Mouse (Mus musculus): ENCODE measurements around the gene Eif6. TPM values are rescaled to one million over a fixed set of nuclear protein-coding genes. Genes with fewer than 3 reads are reported as not detected.
"Not testable (repeated sequence)": the region's sequence is repeated elsewhere in the genome, so short reads cannot be mapped to it uniquely, and the experiment has no call there.

Gene Eif6
- polyA plus RNA-seq, 1 experiment from 2014 or later: 287 TPM

DNA sequence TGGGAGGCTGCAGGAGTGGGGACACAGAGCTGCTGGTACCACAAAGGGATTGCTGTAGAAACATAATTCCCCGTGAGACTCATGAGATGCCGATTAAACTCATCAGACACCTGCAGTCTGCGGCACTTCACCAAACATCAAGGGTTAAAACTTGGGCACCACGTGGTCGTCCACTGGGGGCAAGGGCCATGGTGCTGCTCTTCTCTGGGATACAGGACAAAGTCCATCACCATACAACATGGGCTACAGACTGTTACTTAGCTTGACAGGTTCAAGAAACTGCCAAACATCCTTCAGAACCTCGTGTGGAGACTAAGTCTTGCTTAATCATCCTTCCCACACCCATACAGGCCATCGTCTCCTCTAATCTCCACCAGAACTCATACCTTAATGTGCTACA, 33.4 kb upstream of the Eif6 start:
- Histone ChIP-seq H3K4me2 (ENCODE audit: low read depth, low read length) (no peak overlapping the region), H3K36me3 (ENCODE audit: control insufficient read depth, insufficient read depth, low read length) (no peaks in the 10 kb centered on the region), H3K4me1 (ENCODE audit: control insufficient read depth, insufficient read depth, low read length) (peaks cover 7% of the 10 kb centered on the region), H3K27me3 (replicated peaks; ENCODE audit: control insufficient read depth, insufficient read depth, low read length) (no peaks in the 10 kb centered on the region), H3K4me3 (ENCODE audit: low read length) (no peak overlapping the region), H3K9me3 (ENCODE audit: control insufficient read depth, low read length) (no peaks in the 10 kb centered on the region), H3K27ac (ENCODE audit: low read length) (no peak overlapping the region), H3K9ac (ENCODE audit: low read depth, low read length) (no peak overlapping the region)
- 78% methylated on average over 7 of the region's 7 CpGs for WGBS
- no peak for ATAC-seq

DNA sequence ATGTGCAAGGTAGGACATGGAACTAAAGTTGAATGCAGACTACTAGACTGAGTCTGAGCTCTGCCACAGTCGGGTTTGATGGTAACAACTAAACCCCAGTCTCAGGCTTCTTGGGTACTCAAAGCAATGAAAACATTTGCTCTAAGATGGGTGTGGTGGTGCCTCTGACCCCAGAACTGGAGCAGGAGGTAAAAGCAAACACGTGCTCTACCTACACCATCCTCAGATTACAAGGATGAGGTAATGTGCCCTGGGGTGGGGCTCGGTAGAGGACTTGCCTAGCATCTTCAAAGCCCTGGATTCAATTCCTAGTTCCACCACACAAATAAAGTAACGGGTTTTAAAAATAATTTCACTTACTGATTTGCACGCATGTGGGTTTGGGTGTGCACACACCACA, 25.8 kb upstream of the Eif6 start:
- H3K4me2 ChIP-seq (ENCODE audit: low read depth, low read length): no peak overlapping the region
- no peaks in the 10 kb centered on the region for H3K9me3 ChIP-seq (ENCODE audit: control insufficient read depth, low read length)
- no peak overlapping the region for H3K4me3 ChIP-seq (ENCODE audit: low read length)
- no peak overlapping the region for H3K9ac ChIP-seq (ENCODE audit: low read depth, low read length)
- no peaks in the 10 kb centered on the region for H3K4me1 ChIP-seq (ENCODE audit: control insufficient read depth, insufficient read depth, low read length)
- no peaks in the 10 kb centered on the region for H3K27me3 ChIP-seq (replicated peaks; ENCODE audit: control insufficient read depth, insufficient read depth, low read length)
- 0 out of 2 replicates have a peak, but pooled peaks cover 3% of the 10 kb centered on the region for H3K36me3 ChIP-seq (ENCODE audit: control insufficient read depth, insufficient read depth, low read length)
- ATAC-seq: no peak
- 74% methylated on average over 5 of the region's 5 CpGs for WGBS
- no peak overlapping the region for H3K27ac ChIP-seq (ENCODE audit: low read length)

DNA sequence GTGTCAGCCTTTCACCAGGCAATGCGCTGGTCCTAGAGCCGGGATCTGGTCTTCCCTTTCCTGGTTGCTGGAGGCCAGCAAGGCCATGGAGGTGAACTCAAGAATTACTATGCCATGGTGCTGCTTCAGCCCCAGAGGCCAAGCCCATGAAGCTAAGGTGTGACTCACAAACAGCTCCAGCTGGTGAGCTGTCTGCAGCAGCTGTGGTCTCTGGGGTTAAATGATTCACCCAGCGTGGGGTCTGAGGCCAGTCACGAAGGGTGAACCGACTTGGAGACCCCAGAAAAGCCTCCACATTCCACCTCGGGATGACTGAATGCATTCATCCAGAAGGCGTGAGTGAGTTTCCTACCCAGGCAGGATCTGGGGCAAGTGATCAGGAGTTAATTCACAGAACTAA, 23.4 kb upstream of the Eif6 start:
- Histone ChIP-seq H3K4me3 (ENCODE audit: low read length) (no peak overlapping the region), H3K27me3 (replicated peaks; ENCODE audit: control insufficient read depth, insufficient read depth, low read length) (no peaks in the 10 kb centered on the region), H3K36me3 (ENCODE audit: control insufficient read depth, insufficient read depth, low read length) (0 out of 2 replicates have a peak, but pooled peaks cover 3% of the 10 kb centered on the region), H3K9ac (ENCODE audit: low read depth, low read length) (no peak overlapping the region), H3K9me3 (ENCODE audit: control insufficient read depth, low read length) (no peaks in the 10 kb centered on the region), H3K4me1 (ENCODE audit: control insufficient read depth, insufficient read depth, low read length) (no peaks in the 10 kb centered on the region), H3K27ac (ENCODE audit: low read length) (no peak overlapping the region), H3K4me2 (ENCODE audit: low read depth, low read length) (no peak overlapping the region)
- no peak for ATAC-seq
- 91% methylated on average over 7 of the region's 7 CpGs for WGBS

DNA sequence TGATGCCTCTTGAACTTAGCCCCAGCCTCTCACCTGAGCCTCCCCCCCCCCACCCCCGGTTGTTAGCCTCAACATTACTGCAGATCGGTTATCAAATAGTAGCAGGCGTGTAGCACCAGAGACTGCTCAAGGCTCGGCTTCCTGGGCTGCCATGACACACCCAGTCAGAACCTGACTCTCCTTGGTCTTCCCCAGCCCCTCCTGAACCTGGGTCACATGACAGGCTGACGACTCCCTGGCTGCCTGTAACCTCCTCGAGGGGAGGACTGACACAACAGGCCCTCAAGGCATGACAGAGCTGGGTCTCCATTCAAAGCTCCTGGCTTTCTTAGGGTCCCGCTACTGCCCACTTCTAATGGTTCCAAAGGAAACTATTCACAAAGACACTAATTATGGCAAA, 22.7 kb upstream of the Eif6 start:
- Histone ChIP-seq H3K27me3 (replicated peaks; ENCODE audit: control insufficient read depth, insufficient read depth, low read length) (no peaks in the 10 kb centered on the region), H3K9ac (ENCODE audit: low read depth, low read length) (no peak overlapping the region), H3K4me1 (ENCODE audit: control insufficient read depth, insufficient read depth, low read length) (no peaks in the 10 kb centered on the region), H3K4me3 (ENCODE audit: low read length) (no peak overlapping the region), H3K36me3 (ENCODE audit: control insufficient read depth, insufficient read depth, low read length) (0 out of 2 replicates have a peak, but pooled peaks cover 6% of the 10 kb centered on the region), H3K4me2 (ENCODE audit: low read depth, low read length) (no peak overlapping the region), H3K27ac (ENCODE audit: low read length) (no peak overlapping the region), H3K9me3 (ENCODE audit: control insufficient read depth, low read length) (no peaks in the 10 kb centered on the region)
- ATAC-seq: peak; percentile 45; the same call in 1 of the 2 replicates
- WGBS: 61% methylated on average over 7 of the region's 7 CpGs

DNA sequence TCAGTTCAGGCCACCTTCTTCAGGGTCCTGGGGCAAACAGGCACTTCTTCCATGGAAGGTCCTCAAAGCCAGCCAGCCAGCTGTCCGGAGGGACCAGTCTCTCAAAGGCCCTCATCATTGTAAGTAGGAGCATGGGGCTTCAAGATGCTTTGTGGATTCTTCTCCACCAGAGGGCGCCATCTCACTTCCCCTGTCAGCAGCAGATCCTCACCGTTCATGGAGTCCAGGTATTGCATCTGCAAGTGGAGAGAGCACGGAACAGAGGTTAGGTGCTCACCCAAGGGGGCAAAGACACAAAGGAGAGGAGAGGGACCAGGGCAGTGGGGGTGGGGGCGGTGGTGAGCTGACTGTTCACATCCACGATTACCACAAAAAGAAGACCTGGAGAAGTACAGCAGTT, 21.6 kb upstream of the Eif6 start:
- Histone ChIP-seq H3K4me2 (ENCODE audit: low read depth, low read length) (no peak overlapping the region), H3K36me3 (ENCODE audit: control insufficient read depth, insufficient read depth, low read length) (0 out of 2 replicates have a peak, but pooled peaks cover 6% of the 10 kb centered on the region), H3K9ac (ENCODE audit: low read depth, low read length) (no peak overlapping the region), H3K27ac (ENCODE audit: low read length) (no peak overlapping the region), H3K9me3 (ENCODE audit: control insufficient read depth, low read length) (no peaks in the 10 kb centered on the region), H3K27me3 (replicated peaks; ENCODE audit: control insufficient read depth, insufficient read depth, low read length) (no peaks in the 10 kb centered on the region), H3K4me1 (ENCODE audit: control insufficient read depth, insufficient read depth, low read length) (no peaks in the 10 kb centered on the region), H3K4me3 (ENCODE audit: low read length) (no peak overlapping the region)
- peak; percentile 34 for ATAC-seq
- 27% methylated on average over 6 of the region's 6 CpGs for WGBS

DNA sequence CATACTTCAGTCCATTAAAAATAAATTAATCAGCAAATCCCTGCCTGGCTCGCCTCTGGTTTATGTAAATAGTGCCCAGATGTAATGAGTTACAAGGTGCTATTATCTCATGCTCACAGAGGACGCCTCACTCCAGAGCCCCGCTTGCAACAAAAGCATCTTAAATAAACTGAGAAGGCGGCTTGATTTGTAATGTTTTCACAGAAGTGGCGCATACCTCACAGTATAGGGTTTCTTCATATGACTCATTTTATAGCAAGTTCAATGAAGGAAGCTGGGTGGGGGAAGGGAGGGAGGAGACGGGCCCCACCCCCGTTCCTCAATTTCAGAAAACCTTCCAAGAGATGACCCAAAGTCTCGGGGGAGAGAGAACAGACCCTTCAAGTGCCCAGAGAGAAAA, 20.2 kb upstream of the Eif6 start:
- no peak for ATAC-seq
- no peak overlapping the region for H3K4me2 ChIP-seq (ENCODE audit: low read depth, low read length)
- 68% methylated on average over 8 of the region's 8 CpGs for WGBS
- H3K4me1 ChIP-seq (ENCODE audit: control insufficient read depth, insufficient read depth, low read length): no peaks in the 10 kb centered on the region
- 0 out of 2 replicates have a peak, but pooled peaks cover 6% of the 10 kb centered on the region for H3K36me3 ChIP-seq (ENCODE audit: control insufficient read depth, insufficient read depth, low read length)
- H3K27ac ChIP-seq (ENCODE audit: low read length): no peak overlapping the region
- no peak overlapping the region for H3K4me3 ChIP-seq (ENCODE audit: low read length)
- H3K9me3 ChIP-seq (ENCODE audit: control insufficient read depth, low read length): no peaks in the 10 kb centered on the region
- H3K27me3 ChIP-seq (replicated peaks; ENCODE audit: control insufficient read depth, insufficient read depth, low read length): no peaks in the 10 kb centered on the region
- H3K9ac ChIP-seq (ENCODE audit: low read depth, low read length): no peak overlapping the region

DNA sequence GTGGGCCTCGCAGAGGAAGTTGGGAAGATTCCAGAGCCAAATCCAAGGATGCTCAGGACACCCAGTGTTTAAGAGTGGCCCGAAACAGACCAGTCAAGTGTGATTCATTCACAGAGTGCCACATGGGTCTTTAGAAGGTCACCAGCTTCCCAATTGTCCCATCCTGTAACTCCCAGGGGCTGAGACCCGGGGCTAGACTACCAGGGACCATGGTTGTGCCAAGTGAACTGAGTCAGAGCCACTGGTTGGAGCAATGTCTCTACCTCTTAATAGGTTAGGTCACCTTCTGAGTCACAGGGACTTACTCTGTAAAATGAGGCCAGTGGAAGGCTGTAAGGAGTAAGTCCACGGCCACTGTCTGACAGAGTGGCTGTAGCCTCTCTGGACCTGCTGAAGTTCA, 12.2 kb upstream of the Eif6 start:
- no peak overlapping the region for H3K4me3 ChIP-seq (ENCODE audit: low read length)
- 77% methylated on average over 4 of the region's 4 CpGs for WGBS
- no peak overlapping the region for H3K4me2 ChIP-seq (ENCODE audit: low read depth, low read length)
- no peak for ATAC-seq
- peaks cover 5% of the 10 kb centered on the region; the same call in 1 of the 2 replicates for H3K4me1 ChIP-seq (ENCODE audit: control insufficient read depth, insufficient read depth, low read length)
- no peaks in the 10 kb centered on the region for H3K36me3 ChIP-seq (ENCODE audit: control insufficient read depth, insufficient read depth, low read length)
- H3K9ac ChIP-seq (ENCODE audit: low read depth, low read length): no peak overlapping the region
- H3K27ac ChIP-seq (ENCODE audit: low read length): no peak overlapping the region
- H3K9me3 ChIP-seq (ENCODE audit: control insufficient read depth, low read length): no peaks in the 10 kb centered on the region
- no peaks in the 10 kb centered on the region for H3K27me3 ChIP-seq (replicated peaks; ENCODE audit: control insufficient read depth, insufficient read depth, low read length)

DNA sequence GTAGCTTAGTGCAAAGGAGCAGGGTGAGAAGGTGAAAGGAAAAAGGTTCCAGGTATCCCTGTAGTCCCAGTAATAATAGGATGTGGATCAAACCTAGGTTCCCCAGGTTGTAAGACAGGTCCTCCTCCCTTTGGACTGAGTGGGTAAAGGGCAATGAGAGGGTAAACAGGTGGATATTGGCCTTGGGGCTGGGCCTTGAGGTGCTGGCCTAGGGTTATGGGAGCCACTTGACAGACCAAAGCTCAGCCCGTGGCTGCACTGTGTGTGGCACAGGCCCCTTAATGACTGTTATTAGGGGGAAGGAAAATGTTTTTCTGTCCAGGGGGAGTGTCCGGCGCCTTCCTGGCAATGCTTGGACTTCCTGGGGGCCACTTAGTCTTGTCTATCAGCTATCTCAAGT, 11.2 kb upstream of the Eif6 start:
- H3K9me3 ChIP-seq (ENCODE audit: control insufficient read depth, low read length): no peaks in the 10 kb centered on the region
- H3K4me3 ChIP-seq (ENCODE audit: low read length): no peak overlapping the region
- no peak overlapping the region for H3K27ac ChIP-seq (ENCODE audit: low read length)
- no peaks in the 10 kb centered on the region for H3K27me3 ChIP-seq (replicated peaks; ENCODE audit: control insufficient read depth, insufficient read depth, low read length)
- no peak overlapping the region for H3K9ac ChIP-seq (ENCODE audit: low read depth, low read length)
- H3K4me2 ChIP-seq (ENCODE audit: low read depth, low read length): no peak overlapping the region
- H3K36me3 ChIP-seq (ENCODE audit: control insufficient read depth, insufficient read depth, low read length): no peaks in the 10 kb centered on the region
- peaks cover 5% of the 10 kb centered on the region; the same call in 1 of the 2 replicates for H3K4me1 ChIP-seq (ENCODE audit: control insufficient read depth, insufficient read depth, low read length)
- ATAC-seq: peak; percentile 77
- 61% methylated on average over 3 of the region's 3 CpGs for WGBS

DNA sequence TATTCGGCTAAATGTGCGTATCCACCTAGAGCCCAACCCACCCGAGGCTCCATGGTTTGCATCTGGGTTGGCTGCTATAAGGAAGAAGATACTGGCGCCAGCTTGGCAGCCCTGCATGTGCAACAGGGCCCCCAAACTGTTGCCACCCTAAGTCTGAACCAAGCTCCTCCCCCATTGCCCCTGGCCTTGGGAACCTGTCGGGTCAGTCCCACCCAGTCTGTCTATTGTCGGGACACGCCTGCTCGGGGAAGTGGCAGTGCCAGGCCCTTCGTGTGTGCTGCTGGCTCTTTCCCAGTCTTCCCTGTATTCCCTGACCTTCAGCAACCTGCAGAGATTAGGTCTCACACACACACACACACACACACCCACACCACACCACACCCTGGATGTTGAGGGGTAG, 8.0 kb upstream of the Eif6 start, which contains the start of gene Fam83c:
Gene Fam83c (minus strand): TSS at position 123 of the 400 bp plus-strand sequence.
- 53% methylated on average over 9 of the region's 9 CpGs for WGBS
- ATAC-seq: no peak; the same call in 1 of the 2 replicates
- Histone ChIP-seq H3K4me2 (ENCODE audit: low read depth, low read length) (no peak within 1 kb of the TSS), H3K27ac (ENCODE audit: low read length) (no peak within 1 kb of the TSS), H3K4me1 (ENCODE audit: control insufficient read depth, insufficient read depth, low read length) (peaks cover 5% of the 10 kb centered on the region; the same call in 1 of the 2 replicates), H3K36me3 (ENCODE audit: control insufficient read depth, insufficient read depth, low read length) (no peaks in the 10 kb centered on the region), H3K9ac (ENCODE audit: low read depth, low read length) (no peak within 1 kb of the TSS), H3K4me3 (ENCODE audit: low read length) (no peak within 1 kb of the TSS), H3K9me3 (ENCODE audit: control insufficient read depth, low read length) (no peaks in the 10 kb centered on the region), H3K27me3 (replicated peaks; ENCODE audit: control insufficient read depth, insufficient read depth, low read length) (no peaks in the 10 kb centered on the region)

DNA sequence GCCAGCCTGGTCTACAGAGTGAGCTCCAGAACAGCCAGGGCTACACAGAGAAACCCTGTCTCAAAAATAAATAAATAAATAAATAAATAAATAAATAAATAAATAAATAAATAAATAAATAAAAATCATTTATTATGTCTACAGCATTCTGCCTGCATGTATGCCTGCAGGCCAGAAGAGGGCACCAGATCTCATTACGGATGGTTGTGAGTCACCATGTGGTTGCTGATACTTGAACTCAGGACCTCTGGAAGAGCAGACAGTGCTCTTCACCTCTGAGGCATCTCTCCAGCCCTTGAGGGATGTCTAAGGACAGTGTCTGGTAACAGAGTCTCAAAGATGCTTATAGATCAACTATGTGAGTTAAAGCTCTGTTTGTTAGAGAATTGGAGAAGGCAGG, 5.4 kb upstream of the Eif6 start:
- not testable (repeated sequence) for H3K4me3 ChIP-seq (ENCODE audit: low read length); H3K36me3 ChIP-seq (ENCODE audit: control insufficient read depth, insufficient read depth, low read length); H3K4me2 ChIP-seq (ENCODE audit: low read depth, low read length); ATAC-seq; H3K9me3 ChIP-seq (ENCODE audit: control insufficient read depth, low read length); H3K27ac ChIP-seq (ENCODE audit: low read length); H3K27me3 ChIP-seq (replicated peaks; ENCODE audit: control insufficient read depth, insufficient read depth, low read length); H3K9ac ChIP-seq (ENCODE audit: low read depth, low read length)
- WGBS: 65% methylated on average over 1 of the region's 1 CpGs
- peaks cover 14% of the 10 kb centered on the region for H3K4me1 ChIP-seq (ENCODE audit: control insufficient read depth, insufficient read depth, low read length)

Measured in intestine, embryonic 16.5 days (tissue).